Mouse (Mus musculus) WW6 (cell line): ENCODE data around the gene Esrra.

ENCODE experiments used
- DNase-seq: peaks from one replicate; pipeline ENCODE4 v3.0.0-alpha.2; 2013; ENCODE audit warnings: low read depth, low spot score

Esrra gene

DNA sequence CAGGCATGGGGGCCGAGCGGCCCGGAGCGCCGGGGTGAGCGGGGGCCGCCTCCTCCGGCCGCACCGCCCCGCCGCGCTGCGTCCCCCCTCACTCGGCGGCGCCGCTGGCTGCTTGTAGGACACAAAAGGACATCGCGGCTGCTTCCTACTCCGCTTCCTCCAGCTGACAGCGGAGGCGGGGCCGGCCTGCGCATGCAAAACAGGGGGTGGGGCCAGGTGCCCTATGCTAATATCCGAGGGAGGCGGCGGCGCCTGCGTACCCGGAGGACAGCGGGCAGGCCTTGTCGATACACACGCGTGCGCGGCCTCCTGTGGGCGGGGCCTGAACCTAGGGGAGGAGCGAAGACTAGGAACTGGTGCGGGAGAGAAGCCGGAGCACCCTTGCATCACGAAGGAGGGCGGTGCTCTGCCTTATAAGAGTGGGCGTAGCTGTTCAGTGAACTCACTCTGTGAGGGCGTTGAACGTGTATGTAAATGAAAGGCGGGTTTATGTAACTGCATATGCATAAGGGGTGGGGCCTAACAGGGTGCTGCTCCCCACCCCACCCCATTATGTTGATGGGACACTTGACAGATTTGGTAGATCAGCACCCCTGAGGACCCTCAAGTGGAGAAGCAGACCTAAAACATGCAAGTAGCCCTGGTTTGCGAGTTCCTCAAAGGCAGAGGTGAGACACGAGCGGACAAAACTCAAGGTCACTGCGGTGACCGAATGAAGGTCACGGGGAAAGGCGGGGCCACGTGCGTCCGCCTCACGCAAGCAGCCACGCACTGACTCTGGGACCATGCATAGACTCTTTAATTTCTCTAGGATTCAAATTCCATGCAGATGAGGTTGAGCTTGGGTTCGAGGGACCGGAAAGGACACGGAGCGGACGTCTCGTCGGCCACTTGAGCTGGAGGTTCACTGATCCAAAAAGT is at the start of gene Esrra:
TSS of gene Esrra (minus strand) at position 167 of the 921 bp plus-strand sequence.
- peak; percentile 100 for DNase-seq

- DNase-seq: no peak
Observed at GRCm38 (mm10) chr19:6970460-6971085, 49.0 kb upstream of the Esrra start.

DNA sequence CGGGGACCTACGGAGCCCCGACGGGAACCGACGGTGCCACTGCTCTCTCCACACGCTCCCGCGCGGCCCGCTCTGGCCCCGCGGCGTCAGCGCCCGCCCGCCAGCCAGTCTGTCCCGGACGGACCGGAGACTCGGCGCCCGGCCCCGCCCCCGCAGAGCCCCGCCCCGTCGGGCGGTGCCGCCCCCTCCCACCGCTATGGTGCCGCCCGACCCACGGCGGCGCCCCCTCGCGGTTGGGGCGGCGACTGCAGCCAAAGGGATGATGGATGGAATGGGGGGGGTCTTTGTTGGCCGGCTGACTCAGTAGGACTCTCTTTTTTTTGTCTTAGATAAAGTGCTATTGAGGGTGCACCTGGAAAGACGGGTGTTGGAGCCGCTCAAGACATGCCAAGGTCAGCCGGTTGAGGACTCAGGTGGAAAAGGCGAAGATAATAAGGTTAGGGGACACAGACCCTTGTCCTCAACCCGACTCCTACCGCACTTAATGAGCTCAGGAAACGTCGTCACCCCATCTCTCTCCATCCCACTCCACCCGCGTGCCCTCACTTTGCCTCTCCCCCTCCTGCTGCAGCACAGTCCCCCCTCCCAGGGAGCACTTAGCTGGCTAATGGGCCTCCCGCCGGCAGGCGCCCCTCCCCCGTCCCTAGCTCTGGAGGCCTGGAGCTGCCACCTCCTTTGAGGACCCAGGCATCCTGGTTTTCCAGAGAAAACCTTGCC is 48.2 kb upstream of the Esrra start:
- no peak for DNase-seq

- DNase-seq: no peak
Observed at GRCm38 (mm10) chr19:6969291-6969664, 47.7 kb upstream of the Esrra start.

DNA sequence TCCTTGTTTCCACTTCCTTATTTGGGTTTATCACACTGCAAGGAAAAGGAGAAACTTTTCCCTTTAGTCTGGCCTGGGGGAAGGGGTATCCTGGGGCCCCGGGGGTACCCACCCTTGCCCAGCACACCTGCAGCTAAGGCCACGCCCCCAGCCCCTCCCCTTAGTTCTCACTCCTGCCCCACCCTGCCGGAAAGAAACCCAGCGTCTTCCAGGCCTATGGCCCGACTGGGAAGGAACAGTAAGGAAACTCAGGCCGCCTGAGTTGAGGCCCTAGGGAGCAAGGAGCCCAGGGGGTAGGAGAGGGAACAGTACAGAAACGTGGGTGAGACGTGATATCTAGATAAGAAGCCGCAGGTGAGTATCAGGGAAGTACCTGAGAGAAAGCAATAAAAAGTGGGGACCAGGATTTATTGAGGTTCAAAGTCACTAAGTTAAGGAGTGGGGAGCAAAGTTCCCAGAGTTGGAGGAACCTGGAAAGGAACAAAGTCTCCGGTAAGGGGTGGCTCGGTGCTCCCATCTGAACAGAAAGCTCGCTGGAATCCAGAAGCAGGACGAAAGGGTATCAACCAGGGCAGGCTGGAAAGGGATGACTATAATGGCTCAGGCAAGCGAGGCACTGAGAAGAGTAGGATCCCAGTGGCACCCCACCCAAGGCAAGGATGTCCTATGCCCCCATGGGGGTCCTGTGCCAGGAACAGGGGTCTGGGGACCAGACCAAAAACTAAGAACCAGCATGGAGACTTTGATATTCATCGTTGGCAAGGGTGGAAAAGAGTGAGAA is 47.1 kb upstream of the Esrra start:
- no peak for DNase-seq

GRCm38 (mm10) chr19:6956461-6956860 is 34.8 kb upstream of the Esrra start:
- DNase-seq: no peak

- DNase-seq: no peak
Observed at GRCm38 (mm10) chr19:6955424-6955823, 33.8 kb upstream of the Esrra start.

DNA sequence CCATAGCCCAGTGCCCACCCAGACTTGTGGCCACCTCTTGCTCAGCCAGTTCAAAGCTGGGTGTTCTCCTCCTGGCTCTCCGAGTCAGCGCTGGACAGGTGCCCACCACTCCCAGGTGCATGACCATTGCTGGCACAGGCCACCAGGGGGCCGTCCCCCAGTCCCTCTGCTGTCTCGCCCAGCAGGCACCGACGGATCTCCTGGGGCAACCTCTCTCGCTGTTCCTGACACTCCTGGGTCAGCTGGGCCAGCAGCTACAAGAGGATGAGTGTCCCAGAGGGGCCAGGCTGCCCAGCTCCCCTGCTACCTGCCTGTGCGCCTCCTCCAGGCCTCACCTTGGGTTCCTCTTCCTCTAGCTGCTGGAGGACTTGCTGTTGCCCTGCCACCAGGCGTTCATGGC is 32.4 kb upstream of the Esrra start:
- no peak for DNase-seq

GRCm38 (mm10) chr19:6952712-6953037 is 31.1 kb upstream of the Esrra start:
- DNase-seq: no peak

DNA sequence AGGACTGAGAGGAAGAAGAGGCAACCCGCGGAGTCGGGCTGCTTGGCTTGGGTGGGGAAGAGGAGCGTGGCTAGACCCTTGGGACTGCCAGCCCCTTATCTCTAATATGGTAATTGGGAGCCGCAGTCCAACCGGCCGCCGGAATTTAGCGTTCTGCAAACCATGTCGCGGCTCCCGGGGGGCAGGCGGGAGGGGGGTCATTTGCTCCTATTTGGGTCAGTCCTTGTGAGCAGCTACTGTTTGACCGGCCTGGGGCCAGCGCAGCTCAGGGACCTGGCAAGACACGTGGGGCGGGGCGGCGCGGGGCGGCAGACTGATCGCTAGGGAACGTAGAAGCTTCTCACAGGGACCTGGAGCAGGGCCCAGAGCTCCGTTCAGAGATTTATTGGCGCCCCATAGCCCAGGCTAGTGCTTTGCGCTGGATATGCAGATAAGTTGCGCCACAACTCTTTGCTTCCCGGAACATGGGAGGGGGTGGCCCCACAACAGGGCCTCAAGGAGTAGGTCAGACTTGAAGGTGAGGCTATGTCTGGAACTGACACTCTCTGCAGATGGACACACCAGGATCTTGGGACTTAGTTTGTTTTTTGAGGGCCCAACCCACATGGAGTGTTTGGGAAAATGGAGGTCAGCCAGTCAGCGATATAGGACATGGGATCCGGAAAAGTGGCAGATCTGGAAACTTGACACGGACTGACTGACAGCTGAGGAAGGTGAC is 30.5 kb upstream of the Esrra start:
- DNase-seq: no peak

GRCm38 (mm10) chr19:6951381-6951968 is 29.9 kb upstream of the Esrra start:
- DNase-seq: peak; percentile 72

- no peak for DNase-seq
Observed at GRCm38 (mm10) chr19:6950613-6951153, 29.1 kb upstream of the Esrra start.

GRCm38 (mm10) chr19:6949951-6950350 is 28.3 kb upstream of the Esrra start:
- DNase-seq: no peak

DNA sequence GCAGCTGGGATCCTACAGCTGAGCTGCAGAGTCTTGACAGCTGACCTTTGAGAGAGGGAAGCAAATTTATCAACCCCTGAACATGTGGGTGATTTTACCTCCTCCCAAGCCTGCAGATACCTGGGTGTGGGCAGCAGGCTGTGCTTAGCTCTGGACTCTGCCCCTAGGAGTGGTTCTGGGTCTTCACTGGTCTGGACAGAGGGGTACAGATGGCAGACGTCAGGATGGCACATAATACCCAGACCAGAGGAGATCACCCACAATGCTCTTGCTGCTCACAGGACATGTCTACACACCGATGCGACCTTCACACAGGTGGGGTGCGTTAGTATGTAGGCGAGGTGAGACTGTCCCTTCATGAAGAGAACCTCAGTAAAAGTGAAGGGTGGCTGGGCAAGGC is 27.9 kb upstream of the Esrra start:
- no peak for DNase-seq

GRCm38 (mm10) chr19:6948186-6948585 is 26.6 kb upstream of the Esrra start:
- no peak for DNase-seq

DNA sequence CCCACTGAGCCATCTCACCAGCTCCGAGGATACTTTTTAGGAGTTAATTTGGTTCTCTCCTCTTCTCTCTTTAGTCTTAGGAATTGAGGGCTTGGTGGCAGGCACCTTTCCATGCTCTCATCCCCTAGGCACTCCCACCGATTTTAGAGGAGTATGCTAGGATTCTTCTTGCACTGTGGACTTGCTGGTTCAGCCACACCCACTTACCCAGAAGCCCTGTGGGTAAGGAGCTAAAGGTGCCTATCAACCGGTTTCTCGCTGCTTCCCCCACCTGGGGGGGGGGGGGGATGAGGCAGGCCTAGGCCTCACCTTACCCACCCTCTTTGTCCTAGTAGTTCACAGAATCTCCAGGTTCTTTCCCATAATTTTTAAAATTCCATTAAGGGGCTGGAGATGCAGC is 26.1 kb upstream of the Esrra start:
- no peak for DNase-seq

DNA sequence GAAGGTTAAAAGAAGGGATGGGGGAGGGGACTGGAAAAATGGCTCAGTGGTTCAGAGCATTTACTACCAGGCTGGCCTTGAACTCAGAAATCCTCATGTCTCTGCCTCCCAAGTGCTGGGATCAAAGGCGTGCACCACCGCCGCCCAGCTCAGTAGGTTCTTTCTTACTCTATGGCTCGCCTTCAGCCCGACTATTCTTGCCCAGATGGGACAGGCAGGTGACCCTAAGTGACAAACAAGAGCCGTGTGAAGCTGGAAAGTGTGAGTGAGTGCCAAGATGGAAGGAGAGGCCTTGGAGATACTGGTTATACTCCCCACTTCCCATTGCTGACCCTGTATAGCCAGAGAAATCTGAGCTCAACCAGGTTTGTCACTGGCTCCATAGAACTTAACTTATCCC is 22.1 kb upstream of the Esrra start:
- no peak for DNase-seq

DNA sequence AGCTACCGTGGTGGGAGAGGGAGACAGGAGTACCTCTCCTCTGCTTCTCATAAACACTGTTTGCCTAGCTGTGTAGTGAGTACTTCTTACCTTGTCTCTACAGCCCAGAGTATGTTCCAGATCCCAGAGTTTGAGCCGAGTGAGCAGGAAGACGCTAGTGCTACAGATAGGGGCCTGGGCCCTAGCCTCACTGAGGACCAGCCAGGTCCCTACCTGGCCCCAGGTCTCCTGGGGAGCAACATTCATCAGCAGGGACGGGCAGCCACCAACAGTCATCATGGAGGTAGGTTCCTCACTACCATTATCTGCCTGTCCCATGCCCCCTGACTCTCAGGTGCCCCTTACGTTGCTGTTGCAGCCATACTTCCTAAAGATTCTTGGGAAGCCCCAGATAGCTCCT is 21.2 kb upstream of the Esrra start:
- no peak for DNase-seq

- DNase-seq: peak; percentile 84
Observed at GRCm38 (mm10) chr19:6942249-6942691, 20.7 kb upstream of the Esrra start, which contains the start of gene Gpr137. Gene Gpr137, minus strand, starts transcription at chr19:6942480.
